23 mouse cellular contexts compared by ENCODE assay signal in the genomic region with DNA sequence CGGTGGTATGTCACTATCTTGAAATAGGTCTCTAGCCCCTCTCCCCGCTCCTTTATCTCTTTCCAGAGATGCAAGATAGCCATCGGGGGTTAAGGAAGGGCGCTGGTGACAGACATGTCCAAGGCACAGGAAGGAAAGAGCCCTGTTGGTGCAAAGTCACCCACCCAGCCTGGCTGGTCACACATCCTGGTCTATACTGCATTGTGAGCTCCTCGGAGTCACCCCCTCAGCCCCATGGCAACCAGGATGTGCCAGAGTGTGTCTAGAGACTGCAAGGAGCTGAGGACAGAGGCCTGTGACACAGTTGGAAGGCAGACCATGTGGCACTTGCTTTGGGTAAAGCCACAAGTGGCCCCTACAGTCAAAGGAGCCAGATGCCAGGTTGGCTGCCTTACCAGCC.
DNase-seq lines count a peak whose midpoint lies in the region; ATAC-seq and TF ChIP-seq lines count a peak whose summit lies in the region.
"Had no signal": no experiment of that assay in that cellular context is flagged by ENCODE, and none has a peak within 500 bp of the region (broad histone marks: within the 10 kb centered on the region; RNA-seq: fewer than 3 reads in every experiment).

No protein-coding gene starts in this region.

- no peaks in the 10 kb centered on the region for H3K9me3 ChIP-seq in lung, postnatal 0 days (ENCODE audit: low read length)
- H3K9me3 ChIP-seq in forebrain, embryonic 13.5 days (replicated peaks), result no peaks in the 10 kb centered on the region
- H3K9me3 ChIP-seq: embryonic facial prominence, embryonic 10.5 days; hindbrain, embryonic 12.5 days; limb, embryonic 12.5 days; midbrain, embryonic 13.5 days; neural tube, embryonic 12.5 days; stomach, embryonic 15.5 days had no signal

- H3K4me3 ChIP-seq in gastrocnemius, adult 2 months, result no peak overlapping the region
- no peak overlapping the region for H3K4me3 ChIP-seq in lung, postnatal 0 days (ENCODE audit: low read depth, low read length)
- H3K4me3 ChIP-seq in spleen, adult 2 months (ENCODE audit: extremely low read depth, insufficient read depth, insufficient read length), result no peak overlapping the region
- no peak overlapping the region for H3K4me3 ChIP-seq in bone marrow, adult 2 months (replicated peaks; ENCODE audit: control insufficient read depth, low read depth, low read length)
- no peak overlapping the region for H3K4me3 ChIP-seq in forebrain, embryonic 13.5 days
- H3K4me3 ChIP-seq: embryonic facial prominence, embryonic 10.5 days; hindbrain, embryonic 12.5 days; limb, embryonic 12.5 days; midbrain, embryonic 13.5 days; neural tube, embryonic 12.5 days; stomach, embryonic 15.5 days had no signal

- H3K4me2 ChIP-seq in lung, postnatal 0 days (replicated peaks; ENCODE audit: low read depth, low read length), result no peak overlapping the region
- no peak overlapping the region for H3K4me2 ChIP-seq in forebrain, embryonic 13.5 days
- H3K4me2 ChIP-seq: hindbrain, embryonic 12.5 days; limb, embryonic 12.5 days; liver, embryonic 11.5 days; midbrain, embryonic 13.5 days; neural tube, embryonic 12.5 days; stomach, embryonic 15.5 days had no signal

- no peak for TF ChIP-seq POLR2A in spleen, adult 2 months (IDR thresholded peaks at IDR 0.05; ENCODE audit: low read depth, low read length)
- TF ChIP-seq POLR2A in bone marrow, adult 2 months (IDR thresholded peaks at IDR 0.05; ENCODE audit: borderline replicate concordance, control insufficient read depth, low read depth, low read length), result no peak

- no peaks in the 10 kb centered on the region for H3K27me3 ChIP-seq in lung, postnatal 0 days (replicated peaks; ENCODE audit: insufficient read depth, low read length)
- H3K27me3 ChIP-seq in spleen, adult 2 months (ENCODE audit: control insufficient read depth, insufficient read depth, low read length), result no peaks in the 10 kb centered on the region
- H3K27me3 ChIP-seq in forebrain, embryonic 13.5 days, result no peaks in the 10 kb centered on the region
- H3K27me3 ChIP-seq: hindbrain, embryonic 12.5 days; limb, embryonic 12.5 days; midbrain, embryonic 13.5 days; neural tube, embryonic 12.5 days; Patski; stomach, embryonic 15.5 days had no signal

- TF ChIP-seq EP300 in lung, postnatal 0 days (IDR thresholded peaks at IDR 0.05), result 0 out of 2 replicates have a peak, but pooled peaks have one; percentile 16

- no peaks in the 10 kb centered on the region for H3K36me3 ChIP-seq in lung, postnatal 0 days (ENCODE audit: insufficient read depth, low read length)
- peaks cover 7% of the 10 kb centered on the region for H3K36me3 ChIP-seq in spleen, adult 2 months (ENCODE audit: control insufficient read depth, insufficient read depth, low read length)
- H3K36me3 ChIP-seq in forebrain, embryonic 13.5 days (ENCODE audit: poor library complexity, severe bottlenecking), result peaks cover 38% of the 10 kb centered on the region
- H3K36me3 ChIP-seq: stomach, embryonic 15.5 days had no signal

- H3K9ac ChIP-seq in lung, postnatal 0 days (replicated peaks; ENCODE audit: low read depth), result no peak overlapping the region
- H3K9ac ChIP-seq in forebrain, embryonic 13.5 days, result no peak overlapping the region
- H3K9ac ChIP-seq: hindbrain, embryonic 12.5 days; limb, embryonic 12.5 days; liver, postnatal 0 days; midbrain, embryonic 13.5 days; neural tube, embryonic 12.5 days; stomach, embryonic 15.5 days had no signal

- H3K4me1 ChIP-seq in lung, postnatal 0 days (ENCODE audit: insufficient read depth, low read depth, low read length), result peaks cover 14% of the 10 kb centered on the region; the same call in 1 of the 2 replicates
- H3K4me1 ChIP-seq in spleen, adult 2 months (ENCODE audit: control insufficient read depth, insufficient read depth, insufficient read length), result peaks cover 62% of the 10 kb centered on the region
- H3K4me1 ChIP-seq in bone marrow, adult 2 months (ENCODE audit: control insufficient read depth, insufficient read depth, low read length), result peaks cover 15% of the 10 kb centered on the region
- peaks cover 21% of the 10 kb centered on the region for H3K4me1 ChIP-seq in forebrain, embryonic 13.5 days

- no peak for DNase-seq in gastrocnemius, adult 2 months
- no peak for DNase-seq in gastrocnemius, postnatal 25 days
- peak; percentile 22 for DNase-seq in lung, postnatal 0 days (ENCODE audit: low spot score)
- DNase-seq in lung, adult 18-20 months, result no peak
- no peak for DNase-seq in spleen, adult 2 months (ENCODE audit: low read depth in 1 of 2, low spot score in 2 of 2)
- no peak for DNase-seq in spleen, adult 12 weeks (ENCODE audit: low spot score)
- DNase-seq: adrenal gland, postnatal 36 days; cerebellum, adult 11-12 months; cerebellum, postnatal 10 days; kidney, adult 18-20 months; liver, postnatal 0 days had no signal

- peak overlapping the region; percentile 73 for H3K27ac ChIP-seq in gastrocnemius, adult 2 months
- H3K27ac ChIP-seq in lung, postnatal 0 days (ENCODE audit: low read length), result no peak overlapping the region
- H3K27ac ChIP-seq in spleen, adult 2 months (ENCODE audit: insufficient read depth, low read length), result peak overlapping the region; percentile 84
- peak overlapping the region; percentile 66 for H3K27ac ChIP-seq in bone marrow, adult 2 months (ENCODE audit: control insufficient read depth, insufficient read depth, low read depth, low read length, poor library complexity)
- H3K27ac ChIP-seq in forebrain, embryonic 13.5 days, result no peak overlapping the region
- H3K27ac ChIP-seq: hindbrain, embryonic 12.5 days; kidney, postnatal 0 days; limb, embryonic 12.5 days; macrophage; neural tube, embryonic 12.5 days; stomach, embryonic 15.5 days had no signal

- ATAC-seq in lung, postnatal 0 days, result peak; percentile 46
- no peak for ATAC-seq in forebrain, embryonic 13.5 days
- ATAC-seq: liver, postnatal 0 days; midbrain, embryonic 13.5 days; Patski had no signal

- TF ChIP-seq CTCF in gastrocnemius, adult 2 months (IDR thresholded peaks at IDR 0.05), result no peak
- TF ChIP-seq CTCF in lung, postnatal 0 days (IDR thresholded peaks at IDR 0.05), result no peak
- no peak for TF ChIP-seq CTCF in spleen, adult 2 months (IDR thresholded peaks at IDR 0.05; ENCODE audit: extremely low read depth, insufficient read depth, insufficient read length, insufficient replicate concordance)
- no peak for TF ChIP-seq CTCF in bone marrow, adult 2 months (IDR thresholded peaks at IDR 0.05; ENCODE audit: control insufficient read depth, insufficient read depth, low read length)

- 77% methylated on average over 5 of the region's 5 CpGs for WGBS in lung, postnatal 0 days
- WGBS in spleen, adult 2 months, result 79% methylated on average over 5 of the region's 5 CpGs
- WGBS in bone marrow, adult 2 months, result 61% methylated on average over 5 of the region's 5 CpGs
- 97% methylated on average over 5 of the region's 5 CpGs for WGBS in forebrain, embryonic 13.5 days

- intact Hi-C loops in gastrocnemius, adult 2 months (cut with DNase I), result no loop called here

Comparison
In these comparisons a context has a peak if more than half of its experiments do, and no peak if none do; other contexts are left out.
1. H3K27ac ChIP-seq: peak in gastrocnemius, adult 2 months (single experiment), spleen, adult 2 months (single experiment) and bone marrow, adult 2 months (single experiment); none in lung, postnatal 0 days (single experiment) and forebrain, embryonic 13.5 days (single experiment).